In the genomic region with DNA sequence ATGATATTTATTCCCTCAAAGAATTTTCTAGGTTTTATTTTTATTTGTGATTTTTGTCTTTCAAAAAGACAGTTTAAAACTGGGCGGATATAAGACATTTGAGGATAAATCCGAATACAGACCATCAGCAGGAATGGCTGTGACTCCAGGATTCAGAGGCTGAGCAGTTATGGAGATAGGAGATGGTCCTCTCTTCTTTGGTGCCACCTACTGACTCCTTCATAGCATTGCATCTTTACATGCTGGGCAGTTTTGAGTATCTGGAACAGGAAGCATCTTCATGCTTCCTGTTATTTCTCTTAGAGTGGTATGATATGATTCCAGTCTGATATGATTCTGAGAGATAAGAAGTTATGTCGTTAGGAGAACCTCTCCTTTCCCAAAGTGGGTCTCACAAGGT, we compare ENCODE assay signal across 8 mouse cellular contexts.
DNase-seq lines count a peak whose midpoint lies in the region; ATAC-seq and TF ChIP-seq lines count a peak whose summit lies in the region.
"Had no signal": no experiment of that assay in that cellular context is flagged by ENCODE, and none has a peak within 500 bp of the region (broad histone marks: within the 10 kb centered on the region; RNA-seq: fewer than 3 reads in every experiment).

No protein-coding gene starts in this region.

- no peak overlapping the region for H3K4me2 ChIP-seq in midbrain, embryonic 15.5 days

- DNase-seq in lung, adult 2 months: no peak
- DNase-seq in lung, adult 18-20 months: no peak
- peak; percentile 56 for DNase-seq in R1 (ENCODE audit: low read depth, low spot score)
- DNase-seq in embryo, embryonic 9.5 days (ENCODE audit: extremely low spot score): peak; percentile 17
- DNase-seq in kidney, adult 8-10 months: peak; percentile 9 to 13
- no peak for DNase-seq in right cerebral cortex, adult 18-20 months

- peak; percentile 78; the same call in 1 of the 2 replicates for ATAC-seq in midbrain, embryonic 15.5 days (replicated peaks)

- TF ChIP-seq POLR2A in lung, adult 2 months (IDR thresholded peaks at IDR 0.05; ENCODE audit: borderline replicate concordance, extremely low read depth, low read depth, low read length): no peak

- no peaks in the 10 kb centered on the region for H3K4me1 ChIP-seq in lung, adult 2 months (ENCODE audit: control insufficient read depth, insufficient read depth, low read length)
- H3K4me1 ChIP-seq in midbrain, embryonic 15.5 days: no peaks in the 10 kb centered on the region

- peaks cover 7% of the 10 kb centered on the region for H3K36me3 ChIP-seq in midbrain, embryonic 15.5 days (replicated peaks)

- WGBS in lung, adult 2 months: 10% methylated on average over 3 of the region's 3 CpGs
- WGBS in midbrain, embryonic 15.5 days: 22% methylated on average over 3 of the region's 3 CpGs

- H3K9ac ChIP-seq in midbrain, embryonic 15.5 days: no peak overlapping the region

- peak; percentile 40; the same call in 1 of the 2 replicates for TF ChIP-seq CTCF in lung, adult 2 months (IDR thresholded peaks at IDR 0.05; ENCODE audit: insufficient read depth, low read length)

- H3K27me3 ChIP-seq in midbrain, embryonic 15.5 days (replicated peaks): no peaks in the 10 kb centered on the region

- H3K27ac ChIP-seq in midbrain, embryonic 15.5 days: no peak overlapping the region
- H3K27ac ChIP-seq: macrophage had no signal

- no peak overlapping the region for H3K4me3 ChIP-seq in lung, adult 2 months (replicated peaks; ENCODE audit: extremely low read depth, low read depth, low read length)
- H3K4me3 ChIP-seq in midbrain, embryonic 15.5 days: no peak overlapping the region

- no peaks in the 10 kb centered on the region for H3K9me3 ChIP-seq in midbrain, embryonic 15.5 days

Comparison
In these comparisons a context has a peak if more than half of its experiments do, and no peak if none do; other contexts are left out.
1. DNase-seq: peak in R1 (single experiment), embryo, embryonic 9.5 days (single experiment) and kidney, adult 8-10 months (2 of 2); none in lung, adult 2 months (single experiment), lung, adult 18-20 months (0 of 2) and right cerebral cortex, adult 18-20 months (single experiment).